Mouse (Mus musculus): ENCODE data around the gene Ptprj.
"Not testable (repeated sequence)": the region's sequence is repeated elsewhere in the genome, so short reads cannot be mapped to it uniquely, and the experiment has no call there.

Ptprj gene

GRCm38 (mm10) chr2:90440169-90440568 lies 140.3 kb downstream of the Ptprj start:
- not testable (repeated sequence) for DNase-seq (ENCODE audit: extremely low read depth, insufficient read length, low spot score)

DNA sequence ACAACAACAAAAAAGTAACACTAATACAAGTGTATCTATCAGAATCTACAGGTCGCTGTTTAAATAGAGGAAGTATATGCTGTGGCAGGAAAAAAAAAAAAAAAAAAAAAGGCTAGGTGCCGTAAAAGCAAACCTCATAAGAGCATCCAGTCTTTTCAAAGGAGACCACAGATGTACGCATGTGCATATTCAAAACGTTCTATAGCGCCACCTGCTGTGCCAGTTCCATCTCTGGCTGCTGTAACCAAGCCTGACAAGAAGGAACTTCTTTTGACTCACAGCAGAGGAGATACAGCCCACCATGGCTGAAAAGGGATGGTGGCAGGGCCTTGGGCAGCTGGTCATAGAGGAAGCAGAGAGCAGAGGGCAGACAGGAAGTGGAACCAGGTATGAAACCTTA lies 143.0 kb downstream of the Ptprj start:
- not testable (repeated sequence) for DNase-seq (ENCODE audit: extremely low read depth, insufficient read length, low spot score)

- DNase-seq (ENCODE audit: extremely low read depth, insufficient read length, low spot score) = not testable (repeated sequence)
Measured at GRCm38 (mm10) chr2:90429782-90430181, 150.7 kb downstream of the Ptprj start.

DNA sequence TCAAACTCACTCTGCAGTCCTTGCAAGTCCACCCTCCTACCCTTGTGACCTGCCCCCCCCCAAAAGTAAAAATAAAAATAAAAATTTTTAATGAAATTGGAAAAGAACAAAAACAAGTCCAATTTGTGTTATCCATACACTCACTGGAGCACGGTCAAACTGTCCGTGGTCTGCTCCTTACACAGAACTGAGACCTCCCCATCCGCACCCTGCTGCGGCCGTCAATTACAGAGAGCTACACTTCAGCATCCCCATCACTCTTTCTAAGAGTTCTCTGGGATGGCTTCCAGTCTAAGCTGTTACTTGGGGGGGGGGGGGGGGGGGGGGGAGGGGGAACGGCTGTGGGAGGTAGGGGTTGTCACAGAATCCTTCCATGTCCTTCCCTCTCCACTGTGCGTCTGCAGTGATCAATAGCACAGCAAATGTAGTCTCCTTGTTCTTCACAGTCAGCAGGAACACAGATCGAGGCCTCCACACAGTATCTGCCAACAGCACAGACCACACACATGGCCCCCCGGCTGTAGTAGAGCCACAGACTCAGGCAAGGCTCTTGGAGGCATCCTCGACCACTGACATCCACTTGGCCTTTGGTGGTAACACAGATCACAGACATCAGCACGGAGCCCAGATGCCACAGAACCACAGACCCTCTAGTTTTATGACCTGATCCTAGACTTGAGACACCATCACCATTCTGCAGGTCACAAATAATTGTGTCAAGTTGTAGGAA lies 151.3 kb downstream of the Ptprj start:
- not testable (repeated sequence) for DNase-seq (ENCODE audit: extremely low read depth, insufficient read length, low spot score)

GRCm38 (mm10) chr2:90424937-90425336 lies 155.5 kb downstream of the Ptprj start:
- DNase-seq (ENCODE audit: extremely low read depth, insufficient read length, low spot score) = not testable (repeated sequence)

DNA sequence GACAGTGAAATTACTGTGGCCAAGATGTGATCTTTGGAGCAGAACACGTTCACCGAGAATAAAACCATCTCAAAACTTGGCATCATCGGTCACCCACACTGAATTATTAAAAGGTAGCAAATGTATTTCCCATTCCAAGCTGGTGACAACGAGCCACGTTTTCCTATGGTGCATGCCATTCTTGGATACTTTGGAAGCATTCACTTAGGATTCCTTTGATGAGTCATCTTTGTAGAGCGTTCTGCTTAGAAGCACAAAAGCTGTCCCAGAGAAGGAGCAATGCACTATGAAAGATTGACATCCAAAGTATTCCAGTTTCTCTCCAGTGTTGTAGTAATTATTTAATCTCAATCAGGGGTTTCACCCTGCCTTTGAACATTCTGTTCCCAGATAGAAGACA lies 158.2 kb downstream of the Ptprj start:
- peak; percentile 21 for DNase-seq (ENCODE audit: extremely low read depth, insufficient read length, low spot score)

- not testable (repeated sequence) for DNase-seq (ENCODE audit: extremely low read depth, insufficient read length, low spot score)
Measured at GRCm38 (mm10) chr2:90414110-90414821, 166.2 kb downstream of the Ptprj start.

GRCm38 (mm10) chr2:90398633-90399107 lies 181.8 kb downstream of the Ptprj start, which contains the start of gene Olfr1274-ps:
Gene Olfr1274-ps (plus strand): TSS chr2:90398683.
- not testable (repeated sequence) for DNase-seq (ENCODE audit: extremely low read depth, insufficient read length, low spot score)
